12 mouse cellular contexts compared by ENCODE assay signal in genomic region chrX:76181446-76182148, GRCm38 (mm10).
DNase-seq lines count a peak whose midpoint lies in the region; ATAC-seq and TF ChIP-seq lines count a peak whose summit lies in the region.
"Had no signal": no experiment of that assay in that cellular context is flagged by ENCODE, and none has a peak within 500 bp of the region (broad histone marks: within the 10 kb centered on the region; RNA-seq: fewer than 3 reads in every experiment).

No protein-coding gene starts in this region.

- H3K9me3 ChIP-seq in intestine, embryonic 16.5 days (ENCODE audit: control insufficient read depth, low read length), result no peaks in the 10 kb centered on the region
- H3K9me3 ChIP-seq: heart, embryonic 13.5 days; midbrain, embryonic 10.5 days; neural tube, embryonic 13.5 days had no signal

- no peak overlapping the region for H3K4me3 ChIP-seq in layer of hippocampus, adult 2 months
- H3K4me3 ChIP-seq in intestine, embryonic 16.5 days (ENCODE audit: low read length), result no peak overlapping the region
- H3K4me3 ChIP-seq: heart, embryonic 13.5 days; midbrain, embryonic 10.5 days; neural tube, embryonic 13.5 days had no signal

- no peaks in the 10 kb centered on the region for H3K27me3 ChIP-seq in intestine, embryonic 16.5 days (replicated peaks; ENCODE audit: control insufficient read depth, insufficient read depth, low read length)
- H3K27me3 ChIP-seq: heart, embryonic 13.5 days; neural tube, embryonic 13.5 days had no signal

- H3K27ac ChIP-seq in layer of hippocampus, adult 2 months, result no peak overlapping the region
- no peak overlapping the region for H3K27ac ChIP-seq in intestine, embryonic 16.5 days (ENCODE audit: low read length)
- H3K27ac ChIP-seq: heart, embryonic 13.5 days; midbrain, embryonic 10.5 days; neural tube, embryonic 13.5 days had no signal

- ATAC-seq in intestine, embryonic 16.5 days, result no peak
- ATAC-seq: activated CD4-positive, CD25-positive, alpha-beta regulatory T cell, adult 4 months had no signal

- intact Hi-C loops in left cerebral cortex, postnatal 25 days (cut with DNase I), result loop anchor here (2.0 kb wide), 1 partner anchor 367 kb away; no protein-coding TSS in a partner anchor

- H3K4me2 ChIP-seq in intestine, embryonic 16.5 days (ENCODE audit: low read depth, low read length), result no peak overlapping the region
- H3K4me2 ChIP-seq: heart, embryonic 13.5 days; neural tube, embryonic 13.5 days had no signal

- 82% methylated on average over 4 of the region's 4 CpGs for WGBS in intestine, embryonic 16.5 days

- no peak overlapping the region for H3K9ac ChIP-seq in intestine, embryonic 16.5 days (ENCODE audit: low read depth, low read length)
- H3K9ac ChIP-seq: heart, embryonic 13.5 days; neural tube, embryonic 13.5 days had no signal

- H3K36me3 ChIP-seq in intestine, embryonic 16.5 days (ENCODE audit: control insufficient read depth, insufficient read depth, low read length), result no peaks in the 10 kb centered on the region
- H3K36me3 ChIP-seq: heart, embryonic 13.5 days; midbrain, embryonic 10.5 days; neural tube, embryonic 13.5 days had no signal

- no peak for TF ChIP-seq POLR2A in brain, embryonic 14.5 days (IDR thresholded peaks at IDR 0.05; ENCODE audit: borderline replicate concordance, extremely low read depth, insufficient read depth, insufficient read length, poor library complexity, severe bottlenecking)

- H3K4me1 ChIP-seq in intestine, embryonic 16.5 days (ENCODE audit: control insufficient read depth, insufficient read depth, low read length), result no peaks in the 10 kb centered on the region
- H3K4me1 ChIP-seq: heart, embryonic 13.5 days; midbrain, embryonic 10.5 days; neural tube, embryonic 13.5 days had no signal

- peak; percentile 85 for DNase-seq in brain, adult 2 months (ENCODE audit: low read depth, low spot score)
- peak; percentile 60 for DNase-seq in brain, embryonic 14.5 days (ENCODE audit: low read depth)
- peak; percentile 51 to 64 for DNase-seq in layer of hippocampus, adult 2 months (ENCODE audit: low spot score in 2 of 2)
- peak; percentile 26 to 87 for DNase-seq in left cerebral cortex, postnatal 25 days (ENCODE audit: low spot score in 2 of 2)
- no peak for DNase-seq in heart, adult 8-10 months (ENCODE audit: low spot score)
- no peak for DNase-seq in lung, postnatal 14 days
- DNase-seq: thymus, adult 2 months had no signal

- no peak for TF ChIP-seq CTCF in brain, embryonic 14.5 days (IDR thresholded peaks at IDR 0.05; ENCODE audit: borderline replicate concordance, extremely low read depth, insufficient read depth, insufficient read length)
- TF ChIP-seq CTCF in layer of hippocampus, adult 2 months (conservative IDR thresholded peaks at IDR 0.05), result no peak

Comparison
In these comparisons a context has a peak if more than half of its experiments do, and no peak if none do; other contexts are left out.
1. DNase-seq: peak in brain, adult 2 months (single experiment), brain, embryonic 14.5 days (single experiment), layer of hippocampus, adult 2 months (2 of 2) and left cerebral cortex, postnatal 25 days (2 of 2); none in heart, adult 8-10 months (single experiment) and lung, postnatal 14 days (single experiment).